Mouse (Mus musculus) midbrain, postnatal 0 days (tissue): Measurements from ENCODE around the gene Aldh9a1. TPM values are rescaled to one million over a fixed set of nuclear protein-coding genes. Genes with fewer than 3 reads are reported as not detected.

Experiments
- ATAC-seq: fragments of 200-750 bp; cut with Nextera tagmentation; 2 replicates; pipeline ENCODE4 v1.8.0; 2017; ENCODE audit warnings: moderate number of reproducible peaks, mild to moderate bottlenecking, moderate TSS enrichment, moderate library complexity; ENCODE audit not compliant: low FRiP score
- DNase-seq: peaks from one replicate; pipeline ENCODE4 v3.0.0-alpha.2; 2015; ENCODE audit warnings: low spot score
- H3K27ac ChIP-seq: fragments of 300-500 bp; sonication (generic); 2 replicates; pipeline ENCODE4 v1.5.1; 2014; ENCODE audit warnings: low read depth, mild to moderate bottlenecking, low read length, mixed read lengths
- H3K27me3 ChIP-seq: fragments of 300-500 bp; sonication (generic); 2 replicates; pipeline ENCODE4 v1.6.1; 2014; ENCODE audit warnings: low read length, control low read depth, mixed read lengths; ENCODE audit not compliant: insufficient read depth
- H3K36me3 ChIP-seq: fragments of 300-500 bp; sonication (generic); 2 replicates; pipeline ENCODE4 v1.6.1; 2014; ENCODE audit warnings: low read length, control low read depth, mixed read lengths; ENCODE audit not compliant: insufficient read depth
- H3K4me1 ChIP-seq: fragments of 300-500 bp; sonication (generic); 2 replicates; pipeline ENCODE4 v1.6.1; 2014; ENCODE audit warnings: mild to moderate bottlenecking, control low read depth, antibody characterized with exemption, low read length, mixed read lengths; ENCODE audit not compliant: insufficient read depth
- H3K4me2 ChIP-seq: fragments of 300-500 bp; sonication (generic); 2 replicates; pipeline ENCODE4 v1.6.1; 2014; ENCODE audit warnings: low read depth, mild to moderate bottlenecking, low read length, mixed read lengths; ENCODE audit not compliant: poor library complexity, severe bottlenecking
- H3K4me3 ChIP-seq: fragments of 300-500 bp; sonication (generic); 2 replicates; pipeline ENCODE4 v1.5.1; 2014; ENCODE audit warnings: low read depth, mild to moderate bottlenecking, low read length, moderate library complexity
- H3K9ac ChIP-seq: fragments of 300-500 bp; sonication (generic); replicated peaks from 2 replicates; pipeline ENCODE4 v1.6.1; 2014; ENCODE audit warnings: mild to moderate bottlenecking, low read length, moderate library complexity, mixed read lengths; ENCODE audit not compliant: poor library complexity, severe bottlenecking
- H3K9me3 ChIP-seq: fragments of 300-500 bp; sonication (generic); 2 replicates; pipeline ENCODE4 v1.6.1; 2016; ENCODE audit warnings: low read length, control low read depth
- CTCF ChIP-seq: IDR thresholded peaks from 2 replicates; pipeline ENCODE4 v1.5.1; 2016; ENCODE audit warnings: antibody characterized with exemption, mild to moderate bottlenecking
- WGBS: fragments of 180-500 bp; shearing (Covaris S2); extraction: QIAGEN DNeasy Blood & Tissue Kit; methylation state at CpG from one replicate; pipeline ENCODE4 v1.1.7; 2014; 5-methylcytosine and 5-hydroxymethylcytosine counted together
- polyA plus RNA-seq: library from polyadenylated mRNA; unstranded; fragments of >200 nt; fragmentation: Nextera tagmentation; extraction: Ambion mirVana; gene quantifications from 2 replicates; pipeline ENCODE4 v1.2.1, GENCODE M21; 2015
- total RNA-seq: library from RNA; depleted of rRNA; stranded (reverse); fragments of >200 nt; gene quantifications from 2 replicates; pipeline ENCODE4 v1.2.3, GENCODE M21; 2014

Aldh9a1 gene
- total and polyA plus RNA-seq, 2 experiments from 2014 or later, result 12.3 to 41.5 TPM

DNA sequence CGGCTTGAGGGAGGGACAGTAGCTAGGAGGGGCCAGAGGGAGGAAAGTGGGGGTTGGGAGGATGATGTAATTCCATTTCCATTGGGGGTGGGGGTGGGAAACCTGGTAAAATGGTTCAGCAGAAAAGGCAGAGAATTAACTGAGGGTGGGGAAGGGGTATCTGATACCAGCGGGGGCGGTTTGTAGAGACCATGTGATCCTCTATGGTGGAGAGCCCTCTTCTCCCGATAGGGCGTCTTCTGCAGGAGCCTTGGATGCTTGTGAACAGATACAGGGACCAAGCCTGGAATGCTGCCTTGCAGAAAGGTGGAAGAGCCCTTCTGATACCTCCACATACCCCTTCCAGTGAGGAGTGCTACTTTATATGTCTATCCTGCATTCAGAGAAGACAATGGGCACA lies 33.4 kb downstream of the Aldh9a1 start:
- no peak for TF ChIP-seq CTCF
- no peak for DNase-seq
- WGBS, result 86% methylated on average over 5 of the region's 5 CpGs

DNA sequence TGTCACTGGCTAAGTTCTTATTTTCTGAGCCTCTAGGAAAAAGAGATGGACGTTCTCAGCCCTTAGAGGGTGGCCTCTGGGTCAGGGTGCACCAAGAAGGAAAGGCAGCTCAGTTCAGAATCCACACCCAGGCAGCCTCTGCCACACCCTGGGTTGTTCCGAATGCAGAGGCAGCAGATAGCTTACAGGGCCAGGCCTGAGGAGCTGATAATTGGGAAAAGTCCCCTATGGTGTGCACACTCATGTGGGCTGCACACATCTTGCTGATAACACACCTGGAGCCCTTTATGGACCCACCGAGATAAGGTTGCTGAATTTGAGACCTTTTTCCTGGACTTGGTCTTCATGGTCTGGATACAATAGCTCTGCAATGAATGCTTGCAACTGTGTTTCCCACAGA lies 34.4 kb downstream of the Aldh9a1 start:
- no peaks in the 10 kb centered on the region for H3K9me3 ChIP-seq
- TF ChIP-seq CTCF, result no peak
- no peak overlapping the region for H3K4me2 ChIP-seq
- H3K4me1 ChIP-seq, result no peaks in the 10 kb centered on the region
- no peaks in the 10 kb centered on the region for H3K27me3 ChIP-seq
- no peak overlapping the region for H3K9ac ChIP-seq
- H3K4me3 ChIP-seq, result no peak overlapping the region
- H3K36me3 ChIP-seq, result no peaks in the 10 kb centered on the region
- no peak for ATAC-seq
- WGBS, result 86% methylated on average over 3 of the region's 3 CpGs
- H3K27ac ChIP-seq, result no peak overlapping the region
- DNase-seq, result no peak

More for the DNA sequence above, 33.4 kb downstream of the Aldh9a1 start:
- Histone ChIP-seq H3K36me3 (no peaks in the 10 kb centered on the region), H3K27me3 (no peaks in the 10 kb centered on the region), H3K4me3 (no peak overlapping the region), H3K4me1 (no peaks in the 10 kb centered on the region), H3K9ac (no peak overlapping the region), H3K9me3 (no peaks in the 10 kb centered on the region), H3K4me2 (no peak overlapping the region), H3K27ac (no peak overlapping the region)
- no peak for ATAC-seq

DNA sequence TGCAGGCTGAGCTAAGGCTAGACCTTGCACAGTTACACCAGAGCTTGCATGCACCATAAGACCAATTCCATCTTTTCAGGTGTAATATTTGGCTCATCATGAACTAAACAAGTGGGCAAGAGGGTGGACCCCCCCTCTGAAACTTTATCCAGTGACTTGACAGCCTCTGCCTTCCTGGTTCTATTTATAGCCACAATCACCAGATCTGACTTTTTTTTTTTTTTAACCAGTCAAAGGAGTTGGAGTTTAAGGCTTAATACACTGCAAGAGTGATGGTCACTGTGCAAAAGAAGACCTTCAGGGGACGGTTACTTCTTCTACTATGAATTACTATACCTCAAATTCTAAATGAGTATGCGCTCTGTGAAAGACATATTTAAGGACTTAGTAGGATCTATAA lies 35.4 kb downstream of the Aldh9a1 start:
- no peak for DNase-seq
- Histone ChIP-seq H3K9me3 (no peaks in the 10 kb centered on the region), H3K27me3 (no peaks in the 10 kb centered on the region), H3K36me3 (no peaks in the 10 kb centered on the region), H3K4me1 (no peaks in the 10 kb centered on the region), H3K9ac (no peak overlapping the region), H3K27ac (no peak overlapping the region), H3K4me2 (no peak overlapping the region), H3K4me3 (no peak overlapping the region)
- ATAC-seq, result no peak
- WGBS, result 87% methylated on average over 2 of the region's 2 CpGs
- no peak for TF ChIP-seq CTCF

DNA sequence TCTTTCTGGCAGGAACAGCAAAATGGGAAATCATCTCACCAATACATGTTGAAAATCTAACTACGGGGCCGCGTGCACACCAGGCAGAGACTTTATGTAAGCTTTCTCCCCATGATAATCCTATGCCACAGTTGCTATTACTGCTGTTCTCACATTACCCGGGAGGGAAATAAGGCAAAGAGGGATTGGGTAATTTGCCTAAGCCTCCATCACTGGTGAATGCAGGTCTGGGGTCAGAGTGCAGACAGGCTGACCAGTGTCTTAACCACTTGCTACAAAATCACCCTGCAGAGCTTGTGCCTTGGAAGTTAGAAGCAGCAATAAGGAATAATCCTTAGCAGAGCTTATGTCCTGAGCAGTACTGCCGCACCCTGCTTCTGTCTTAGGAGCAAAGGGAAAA lies 35.8 kb downstream of the Aldh9a1 start:
- WGBS, result 37% methylated on average over 5 of the region's 5 CpGs
- Histone ChIP-seq H3K27me3 (no peaks in the 10 kb centered on the region), H3K4me1 (no peaks in the 10 kb centered on the region), H3K27ac (no peak overlapping the region), H3K4me3 (no peak overlapping the region), H3K9ac (no peak overlapping the region), H3K36me3 (no peaks in the 10 kb centered on the region), H3K4me2 (no peak overlapping the region), H3K9me3 (no peaks in the 10 kb centered on the region)
- TF ChIP-seq CTCF, result no peak
- ATAC-seq (no peak), DNase-seq (no peak)

DNA sequence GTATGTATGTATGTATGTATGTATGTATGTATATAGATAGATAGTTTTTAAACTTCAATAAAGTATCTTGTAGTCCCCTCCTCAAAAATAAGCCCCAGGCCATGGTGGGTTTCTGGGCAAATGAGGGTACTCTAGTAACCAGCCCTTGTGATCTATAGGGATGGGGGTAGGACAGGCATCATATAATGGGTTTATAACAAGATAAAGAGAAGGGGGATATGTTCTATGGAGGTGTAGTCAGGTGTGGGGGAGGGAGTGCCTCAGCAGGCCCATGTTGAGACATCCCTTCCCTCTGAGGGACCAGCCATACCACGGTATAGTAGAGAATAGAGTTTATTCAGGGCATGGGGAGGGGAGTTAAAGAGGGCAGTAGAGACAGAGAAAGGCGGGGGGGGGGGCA lies 36.7 kb downstream of the Aldh9a1 start:
- Histone ChIP-seq H3K4me3 (no peak overlapping the region), H3K9ac (no peak overlapping the region), H3K27me3 (no peaks in the 10 kb centered on the region), H3K36me3 (no peaks in the 10 kb centered on the region), H3K4me1 (no peaks in the 10 kb centered on the region), H3K27ac (no peak overlapping the region), H3K4me2 (no peak overlapping the region), H3K9me3 (no peaks in the 10 kb centered on the region)
- DNase-seq (no peak), ATAC-seq (no peak)
- WGBS, result 41% methylated on average over 2 of the region's 2 CpGs
- no peak for TF ChIP-seq CTCF

DNA sequence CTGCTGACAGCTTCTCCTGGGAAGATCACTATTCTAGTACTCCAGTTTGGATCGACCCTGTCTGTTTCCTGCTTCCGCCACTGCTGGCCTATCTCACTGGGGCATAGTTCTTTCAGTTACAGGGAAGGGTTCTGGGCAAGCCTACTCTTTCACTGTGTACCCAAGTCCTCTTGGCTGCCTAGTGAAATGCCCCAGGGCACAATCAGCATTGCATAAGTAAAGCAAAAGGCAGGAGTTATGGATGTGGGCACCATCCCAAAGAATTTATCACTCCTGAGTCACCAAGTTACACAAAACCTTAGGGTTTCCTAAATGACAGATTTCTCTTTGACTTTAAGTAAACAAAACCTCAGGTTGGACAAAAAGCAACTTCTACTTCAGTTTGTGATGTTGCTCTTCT lies 37.5 kb downstream of the Aldh9a1 start:
- Histone ChIP-seq H3K4me2 (no peak overlapping the region), H3K27me3 (no peaks in the 10 kb centered on the region), H3K36me3 (no peaks in the 10 kb centered on the region), H3K9ac (no peak overlapping the region), H3K4me1 (no peaks in the 10 kb centered on the region), H3K9me3 (no peaks in the 10 kb centered on the region), H3K27ac (no peak overlapping the region), H3K4me3 (no peak overlapping the region)
- no peak for TF ChIP-seq CTCF
- 81% methylated on average over 2 of the region's 2 CpGs for WGBS
- no peak for ATAC-seq
- DNase-seq, result no peak
